Mouse (Mus musculus) bone marrow macrophage, adult 2 months (primary cell): ENCODE measurements at regions not wholly inside any gene's neighbourhood (a gene's known extent, or its start where the extent isn't known, plus 50 kb on each side); places are given as distances from the start of the nearest gene placed in this dataset.

ENCODE experiments used
- H3K27ac ChIP-seq: 2 replicates; pipeline ENCODE4 v1.5.1; 2012; ENCODE audit warnings: low read depth, low read length; ENCODE audit not compliant: insufficient read depth
- H3K4me1 ChIP-seq: 2 replicates; pipeline ENCODE4 v1.6.1; 2012; ENCODE audit warnings: low read length; ENCODE audit not compliant: control insufficient read depth, insufficient read depth
- H3K4me3 ChIP-seq: 2 replicates; pipeline ENCODE4 v1.5.1; 2012; ENCODE audit warnings: mild to moderate bottlenecking, low read length, moderate library complexity; ENCODE audit not compliant: insufficient read depth
- CTCF ChIP-seq: IDR thresholded peaks from 2 replicates; pipeline ENCODE4 v1.5.1; 2012; ENCODE audit warnings: low read depth, mild to moderate bottlenecking, low read length, moderate library complexity
- POLR2A ChIP-seq: IDR thresholded peaks from 2 replicates; pipeline ENCODE4 v1.6.1; 2012; ENCODE audit warnings: mild to moderate bottlenecking, low read depth, low read length, borderline replicate concordance

DNA sequence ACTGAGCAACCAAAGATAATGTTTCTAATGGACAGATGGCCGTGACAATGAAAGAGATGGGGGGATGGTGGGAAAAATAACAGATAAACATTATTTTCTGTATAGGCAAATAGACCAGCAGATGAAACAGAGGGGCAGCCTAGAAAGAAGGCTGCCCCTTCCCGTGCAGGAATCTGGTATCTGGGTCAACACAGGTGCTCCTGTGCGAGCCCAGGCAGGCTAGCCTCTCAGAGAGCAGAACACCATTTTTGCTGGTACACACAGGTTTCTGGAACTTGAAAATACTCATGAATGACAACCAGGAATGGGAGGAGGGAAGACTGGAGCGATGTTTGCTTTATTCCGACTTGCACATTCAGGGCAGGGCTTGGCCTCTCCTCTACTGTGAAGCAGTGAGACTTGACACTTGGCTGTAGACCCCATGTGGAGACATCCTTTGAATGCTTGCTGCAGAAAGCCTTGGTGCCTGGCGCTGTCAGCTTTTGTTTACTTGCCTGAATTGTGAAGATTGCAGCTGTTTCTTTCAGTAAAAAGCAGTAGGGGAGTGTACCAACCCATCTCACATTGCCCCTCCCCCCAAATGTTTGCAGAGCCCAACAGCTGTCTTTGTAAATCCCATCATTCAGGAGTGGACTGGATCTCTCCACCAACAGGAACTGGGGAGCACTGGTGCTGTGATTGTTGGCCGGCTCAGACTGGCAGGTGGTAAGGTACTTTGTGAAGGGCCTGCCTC, 172.5 kb downstream of the Gm5426 start:
- no peak overlapping the region for H3K27ac ChIP-seq
- H3K4me3 ChIP-seq = no peak overlapping the region
- TF ChIP-seq POLR2A = no peak
- H3K4me1 ChIP-seq = peaks cover 8% of the 10 kb centered on the region

GRCm38 (mm10) chr10:96309766-96310165, 173.4 kb downstream of the Gm5426 start:
- Histone ChIP-seq H3K27ac (no peak overlapping the region), H3K4me1 (peaks cover 8% of the 10 kb centered on the region), H3K4me3 (no peak overlapping the region)
- TF ChIP-seq CTCF = no peak
- TF ChIP-seq POLR2A = no peak

- TF ChIP-seq CTCF (no peak), POLR2A (no peak)
- H3K4me3 ChIP-seq = no peak overlapping the region
- H3K4me1 ChIP-seq = peaks cover 23% of the 10 kb centered on the region
- no peak overlapping the region for H3K27ac ChIP-seq
Observed at GRCm38 (mm10) chr10:96325297-96325696, 188.9 kb downstream of the Gm5426 start.

DNA sequence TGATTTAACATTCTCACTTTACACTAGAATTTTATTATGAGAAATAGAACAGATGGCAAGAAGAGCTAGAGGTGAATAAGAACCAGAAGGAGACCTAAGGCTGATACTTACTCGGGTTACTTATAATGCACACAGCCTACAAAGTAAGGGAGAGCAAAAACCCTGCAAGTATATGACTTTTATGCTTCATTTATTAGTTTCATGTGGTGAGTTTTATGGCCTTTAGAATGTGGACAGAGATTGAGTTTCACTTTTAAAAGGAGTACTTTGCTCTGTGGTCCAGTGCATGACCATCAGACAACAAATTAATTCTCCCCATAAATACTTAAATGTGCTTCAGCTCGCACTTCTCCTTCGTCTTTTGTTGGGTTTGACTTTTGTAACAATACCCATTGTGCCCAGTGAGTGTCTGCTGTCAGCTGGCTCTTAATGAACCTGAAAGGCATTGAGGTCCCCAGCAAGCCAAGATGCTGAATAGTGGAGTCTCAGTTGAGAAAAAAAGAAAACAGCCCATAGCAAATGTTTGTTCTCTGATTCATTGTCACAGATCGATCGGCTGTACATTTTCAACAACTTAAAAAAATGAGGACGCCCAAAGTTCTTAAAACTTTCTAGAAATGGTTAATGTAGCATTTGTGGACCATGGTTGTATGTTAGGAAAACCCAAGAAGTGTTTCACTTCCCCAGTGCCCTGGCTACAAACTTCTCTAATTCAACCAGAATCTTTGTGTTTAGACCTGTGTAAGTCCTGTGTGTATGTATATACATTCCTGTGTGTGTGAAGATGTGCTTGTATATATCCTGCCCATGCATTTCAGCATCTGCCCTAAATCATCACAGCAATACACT, 194.5 kb downstream of the Gm5426 start:
- H3K27ac ChIP-seq = peak overlapping the region; percentile 99
- TF ChIP-seq POLR2A = no peak
- no peak for TF ChIP-seq CTCF
- no peak overlapping the region for H3K4me3 ChIP-seq
- H3K4me1 ChIP-seq = peaks cover 44% of the 10 kb centered on the region

GRCm38 (mm10) chr10:96332731-96333201, 196.4 kb downstream of the Gm5426 start:
- Histone ChIP-seq H3K4me1 (peaks cover 54% of the 10 kb centered on the region), H3K4me3 (peak overlapping the region; percentile 30), H3K27ac (peak overlapping the region; percentile 99)
- TF ChIP-seq POLR2A (no peak), CTCF (no peak)

DNA sequence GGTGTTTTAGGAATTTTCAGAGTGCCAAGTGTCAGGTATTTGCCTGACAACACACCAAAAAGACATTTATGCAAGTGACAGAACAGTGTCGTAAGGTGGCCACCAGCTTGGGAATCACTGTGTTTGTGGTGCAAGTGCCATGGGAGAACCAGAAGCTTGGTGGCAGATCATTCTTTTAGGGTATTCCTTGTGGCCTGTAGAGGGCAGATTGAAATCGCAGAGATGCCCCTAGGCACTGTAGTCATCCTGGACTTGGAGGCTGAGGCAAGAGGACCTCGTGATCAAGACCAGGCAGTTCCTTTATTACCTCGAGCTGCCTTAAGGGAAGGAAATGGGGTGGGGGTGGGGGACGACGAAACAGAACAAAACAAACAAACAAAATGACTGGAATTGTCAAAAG, 196.8 kb downstream of the Gm5426 start:
- Histone ChIP-seq H3K27ac (peak overlapping the region; percentile 99), H3K4me1 (peaks cover 57% of the 10 kb centered on the region), H3K4me3 (peak overlapping the region; percentile 28; the same call in 1 of the 2 replicates)
- TF ChIP-seq CTCF (peak; percentile 84), POLR2A (no peak)

- H3K27ac ChIP-seq = no peak overlapping the region
- no peak for TF ChIP-seq CTCF
- no peak overlapping the region for H3K4me3 ChIP-seq
- H3K4me1 ChIP-seq = peaks cover 52% of the 10 kb centered on the region
Observed at GRCm38 (mm10) chr10:96336271-96336670, 199.9 kb downstream of the Gm5426 start.

- TF ChIP-seq CTCF = no peak
- no peak for TF ChIP-seq POLR2A
- peak overlapping the region; percentile 54; the same call in 1 of the 2 replicates for H3K27ac ChIP-seq
- H3K4me1 ChIP-seq = peaks cover 43% of the 10 kb centered on the region
- no peak overlapping the region for H3K4me3 ChIP-seq
Observed at GRCm38 (mm10) chr10:96337088-96337666, 200.8 kb downstream of the Gm5426 start.

GRCm38 (mm10) chr10:96337797-96338608, 201.6 kb downstream of the Gm5426 start:
- peak overlapping the region; percentile 54 for H3K27ac ChIP-seq
- peaks cover 46% of the 10 kb centered on the region for H3K4me1 ChIP-seq
- no peak for TF ChIP-seq CTCF
- no peak for TF ChIP-seq POLR2A
- H3K4me3 ChIP-seq = no peak overlapping the region
